Comparison of ENCODE assay signal across 8 mouse cellular contexts in the genomic region with DNA sequence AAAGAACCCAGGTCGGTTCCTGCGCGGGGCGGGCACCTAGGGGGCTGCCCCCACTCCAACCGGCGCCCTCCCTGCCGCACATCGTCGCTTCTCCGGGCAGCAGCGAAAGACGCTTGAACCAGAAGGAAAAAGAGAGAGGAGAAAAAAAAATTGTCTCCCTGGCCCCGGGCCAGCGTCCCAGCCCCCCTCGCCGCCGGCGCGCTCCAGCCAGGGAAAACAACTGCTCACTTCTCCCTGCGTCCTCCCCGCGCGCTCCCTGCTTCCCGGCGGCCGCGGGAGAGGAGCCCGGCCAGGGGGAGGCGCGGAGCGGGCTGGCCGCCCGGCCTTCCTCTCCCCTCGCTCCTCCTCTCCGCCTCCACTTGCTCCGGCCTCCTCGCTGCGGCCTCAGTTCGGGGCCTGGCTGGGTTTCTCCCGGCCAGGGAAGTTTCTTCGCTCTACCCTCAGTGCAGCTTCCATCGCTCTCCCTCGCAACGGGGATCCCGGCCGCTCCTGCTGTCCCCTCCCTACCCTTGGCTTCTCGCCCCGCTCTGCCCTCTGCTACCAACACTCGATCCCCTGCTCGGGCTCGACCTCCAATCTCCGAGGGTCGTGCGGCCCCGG. TPM values are rescaled to one million over a fixed set of nuclear protein-coding genes. Genes with fewer than 3 reads are reported as not detected.
A peak's percentile ranks its signal among the peaks of the same experiment; 100 is the strongest.
DNase-seq lines count a peak whose midpoint lies in the region; ATAC-seq lines count a peak whose summit lies in the region.

No protein-coding gene starts in this region.

- intact Hi-C loops in left cerebral cortex, postnatal 14 days (cut with DNase I), result no loop called here

- peaks cover 40% of the 10 kb centered on the region for H3K4me1 ChIP-seq in hindbrain, embryonic 16.5 days (ENCODE audit: control insufficient read depth, insufficient read depth, low read depth, low read length)

- H3K4me3 ChIP-seq in hindbrain, embryonic 16.5 days (ENCODE audit: low read length), result peak overlapping the region; percentile 62

- DNase-seq in adrenal gland, adult 8-10 months, result peak; percentile 78
- DNase-seq in cerebellum, postnatal 4 days (ENCODE audit: low spot score in 2 of 2), result peak; percentile 58 to 87
- peak; percentile 88 for DNase-seq in gastrocnemius, postnatal 10 days
- DNase-seq in left cerebral cortex, postnatal 14 days (ENCODE audit: low spot score in 2 of 2), result peak; percentile 67 to 70
- DNase-seq in right cerebral cortex, postnatal 25 days, result peak; percentile 76
- DNase-seq in T-cell, adult 2 months (ENCODE audit: low spot score), result no peak

- H3K9ac ChIP-seq in hindbrain, embryonic 16.5 days (ENCODE audit: low read depth, low read length), result peak overlapping the region; percentile 83

- H3K36me3 ChIP-seq in hindbrain, embryonic 16.5 days (ENCODE audit: control insufficient read depth, insufficient read depth, low read length), result no peaks in the 10 kb centered on the region

- H3K9me3 ChIP-seq in hindbrain, embryonic 16.5 days (ENCODE audit: control insufficient read depth, low read length), result no peaks in the 10 kb centered on the region

- H3K27me3 ChIP-seq in hindbrain, embryonic 16.5 days (replicated peaks; ENCODE audit: control insufficient read depth, insufficient read depth, low read length), result peaks cover 18% of the 10 kb centered on the region

- ATAC-seq in hindbrain, embryonic 16.5 days, result peak; percentile 62
- ATAC-seq in megakaryocyte, adult 5-6 weeks (ENCODE audit: poor library complexity, severe bottlenecking), result peak; percentile 14; the same call in 1 of the 2 replicates

- H3K4me2 ChIP-seq in hindbrain, embryonic 16.5 days (ENCODE audit: low read length), result peak overlapping the region; percentile 99

- WGBS in hindbrain, embryonic 16.5 days, result 0% methylated on average over 36 of the region's 55 CpGs

- H3K27ac ChIP-seq in hindbrain, embryonic 16.5 days (ENCODE audit: low read depth, low read length), result peak overlapping the region; percentile 90

RNA-seq across cellular contexts. Expression of a gene that starts 1.0 kb away (rescaled TPM):
- 100 to 1,000 TPM; 254 to 451 (median 353) TPM for total RNA-seq in adrenal gland, adult 8-10 months (2022)
- 100 to 1,000 TPM in 1 of 2 experiments, 10 to 100 TPM in 1; 88.0 to 113 TPM for total RNA-seq in gastrocnemius, postnatal 10 days (2021)
- 11.6 and 15.4 TPM in 2 replicates for polyA plus RNA-seq in hindbrain, embryonic 16.5 days (2015; fragmentation: Nextera tagmentation; extraction: Ambion mirVana)
- 10 to 100 TPM; 26.6 to 29.0 TPM for total RNA-seq in left cerebral cortex, postnatal 14 days (2021)
- total RNA-seq in megakaryocyte, adult 5-6 weeks (2015), result 1.5 TPM in 1 of 2 replicates, not detected in the other
- total RNA-seq in megakaryocyte, adult 5-6 weeks (2017), result 0.18 and 2.8 TPM in 2 replicates

RNA-seq across cellular contexts. Expression of a gene that starts 12.3 kb away (rescaled TPM):
- 10 to 100 TPM; 56.2 to 62.7 (median 57.0) TPM for total RNA-seq in adrenal gland, adult 8-10 months (2022)
- total RNA-seq in gastrocnemius, postnatal 10 days (2021), result 10 to 100 TPM; 43.1 to 44.9 TPM
- 118 and 128 TPM in 2 replicates for polyA plus RNA-seq in hindbrain, embryonic 16.5 days (2015; fragmentation: Nextera tagmentation; extraction: Ambion mirVana)
- 10 to 100 TPM; 38.7 to 39.2 TPM for total RNA-seq in left cerebral cortex, postnatal 14 days (2021)
- total RNA-seq in megakaryocyte, adult 5-6 weeks (2015), result 95.7 and 114 TPM in 2 replicates
- total RNA-seq in megakaryocyte, adult 5-6 weeks (2017), result 65.5 and 78.8 TPM in 2 replicates

RNA-seq across cellular contexts. Expression of a gene that starts 15.6 kb away (rescaled TPM):
- total RNA-seq in adrenal gland, adult 8-10 months (2022), result 10 to 100 TPM; 24.9 to 39.2 (median 32.8) TPM
- total RNA-seq in gastrocnemius, postnatal 10 days (2021), result 100 to 1,000 TPM; 280 to 285 TPM
- 21.6 and 29.7 TPM in 2 replicates for polyA plus RNA-seq in hindbrain, embryonic 16.5 days (2015; fragmentation: Nextera tagmentation; extraction: Ambion mirVana)
- total RNA-seq in left cerebral cortex, postnatal 14 days (2021), result 10 to 100 TPM; 36.6 to 37.7 TPM
- 30.8 and 31.0 TPM in 2 replicates for total RNA-seq in megakaryocyte, adult 5-6 weeks (2015)
- total RNA-seq in megakaryocyte, adult 5-6 weeks (2017), result 118 and 119 TPM in 2 replicates

RNA-seq across cellular contexts. Expression of a gene that starts 29.5 kb away (rescaled TPM):
- total RNA-seq in adrenal gland, adult 8-10 months (2022), result 100 to 1,000 TPM; 112 to 147 (median 124) TPM
- total RNA-seq in gastrocnemius, postnatal 10 days (2021), result 10 to 100 TPM; 56.0 to 59.6 TPM
- 83.2 and 93.9 TPM in 2 replicates for polyA plus RNA-seq in hindbrain, embryonic 16.5 days (2015; fragmentation: Nextera tagmentation; extraction: Ambion mirVana)
- total RNA-seq in left cerebral cortex, postnatal 14 days (2021), result 10 to 100 TPM; 77.7 to 79.5 TPM
- total RNA-seq in megakaryocyte, adult 5-6 weeks (2015), result 20.2 and 21.8 TPM in 2 replicates
- total RNA-seq in megakaryocyte, adult 5-6 weeks (2017), result 30.9 and 41.5 TPM in 2 replicates

RNA-seq across cellular contexts. Expression of a gene that starts 37.6 kb away (rescaled TPM):
- total RNA-seq in adrenal gland, adult 8-10 months (2022), result not detected
- total RNA-seq in gastrocnemius, postnatal 10 days (2021), result not detected
- polyA plus RNA-seq in hindbrain, embryonic 16.5 days (2015; fragmentation: Nextera tagmentation; extraction: Ambion mirVana), result not detected in 2 replicates
- not detected for total RNA-seq in left cerebral cortex, postnatal 14 days (2021)
- total RNA-seq in megakaryocyte, adult 5-6 weeks (2015), result not detected in 2 replicates
- total RNA-seq in megakaryocyte, adult 5-6 weeks (2017), result not detected in 2 replicates

Comparison
In these comparisons a context has a peak if more than half of its experiments do, and no peak if none do; other contexts are left out.
1. RNA of a gene that starts 1.0 kb away (total RNA-seq): 254 to 451 TPM in adrenal gland, adult 8-10 months, 88.0 to 113 TPM in gastrocnemius, postnatal 10 days and 26.6 to 29.0 TPM in left cerebral cortex, postnatal 14 days; 0.18 to 2.8 TPM in megakaryocyte, adult 5-6 weeks; every median in the first group is over 4 times any median in the second.